Mouse (Mus musculus) Muller cell, postnatal 12 days (primary cell): ENCODE measurements around the gene Cc2d2b.

ENCODE experiments used
- DNase-seq: peaks from one replicate; pipeline ENCODE4 v3.0.0-alpha.2; 2015; ENCODE audit errors: inconsistent ontology term

The Cc2d2b gene

GRCm38 (mm10) chr19:40834436-40834835 lies 85.9 kb downstream of the Cc2d2b start:
- no peak for DNase-seq

GRCm38 (mm10) chr19:40838205-40838604 lies 89.7 kb downstream of the Cc2d2b start:
- DNase-seq: no peak

- no peak for DNase-seq
These were observed 91.8 kb downstream of the Cc2d2b start for GRCm38 (mm10) chr19:40840303-40840702.

DNA sequence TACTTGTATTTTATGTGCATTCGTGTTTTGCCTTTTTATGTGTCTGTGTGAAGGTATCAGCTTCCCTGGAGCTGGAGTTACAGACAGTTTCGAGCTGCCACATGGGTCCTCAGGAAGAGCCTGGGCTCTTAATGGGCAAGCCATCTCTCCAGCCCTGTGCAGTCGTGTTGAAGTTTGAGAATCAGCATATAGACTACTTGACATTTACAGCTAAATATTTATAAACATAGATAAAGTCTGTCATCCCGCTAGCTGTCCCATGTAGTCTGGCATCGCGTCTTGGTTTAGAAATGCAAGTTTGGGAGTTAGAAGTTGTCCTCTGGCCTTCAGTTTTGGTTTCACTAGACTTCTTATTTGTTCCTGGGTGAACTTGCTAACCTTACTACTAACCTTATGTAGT lies 92.5 kb downstream of the Cc2d2b start:
- DNase-seq: no peak

GRCm38 (mm10) chr19:40841593-40841992 lies 93.0 kb downstream of the Cc2d2b start:
- DNase-seq: no peak

DNA sequence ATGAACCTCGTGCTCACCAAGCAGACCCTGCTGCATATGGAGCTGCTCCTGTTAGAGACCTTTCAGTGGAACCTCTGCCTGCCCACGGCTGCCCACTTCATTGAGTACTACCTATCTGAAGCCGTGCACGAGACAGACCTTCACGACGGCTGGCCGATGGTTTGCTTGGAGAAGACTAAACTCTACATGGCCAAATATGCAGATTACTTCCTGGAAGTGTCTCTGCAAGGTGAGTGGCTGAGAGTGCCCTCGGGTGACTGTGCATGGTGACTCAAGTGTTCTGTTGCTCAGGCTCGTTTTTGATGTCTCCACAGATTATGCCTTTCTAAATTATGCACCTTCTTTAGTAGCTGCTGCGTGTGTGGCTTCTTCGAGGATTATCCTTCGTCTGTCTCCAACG lies 96.2 kb downstream of the Cc2d2b start:
- no peak for DNase-seq

GRCm38 (mm10) chr19:40849391-40849790 lies 100.8 kb downstream of the Cc2d2b start:
- DNase-seq: no peak

DNA sequence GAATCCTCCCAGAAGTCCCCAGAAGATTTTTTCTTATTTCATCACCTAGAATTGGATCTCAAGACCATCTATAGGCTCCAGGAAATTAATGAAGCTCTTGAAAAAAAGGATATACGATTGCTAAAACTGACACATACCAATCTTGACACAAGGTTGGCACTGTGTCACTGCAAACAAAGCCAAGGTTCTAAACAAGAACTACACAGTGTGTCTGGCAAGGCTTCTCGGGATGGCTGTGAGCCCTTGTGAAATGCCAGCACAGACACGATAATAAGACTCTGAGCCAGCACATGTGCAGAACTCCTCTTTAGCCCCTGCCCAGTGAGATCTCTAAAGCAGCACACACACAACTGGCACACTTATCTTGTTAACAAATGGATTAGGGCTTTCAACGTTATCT lies 111.0 kb downstream of the Cc2d2b start:
- peak; percentile 17 for DNase-seq

DNA sequence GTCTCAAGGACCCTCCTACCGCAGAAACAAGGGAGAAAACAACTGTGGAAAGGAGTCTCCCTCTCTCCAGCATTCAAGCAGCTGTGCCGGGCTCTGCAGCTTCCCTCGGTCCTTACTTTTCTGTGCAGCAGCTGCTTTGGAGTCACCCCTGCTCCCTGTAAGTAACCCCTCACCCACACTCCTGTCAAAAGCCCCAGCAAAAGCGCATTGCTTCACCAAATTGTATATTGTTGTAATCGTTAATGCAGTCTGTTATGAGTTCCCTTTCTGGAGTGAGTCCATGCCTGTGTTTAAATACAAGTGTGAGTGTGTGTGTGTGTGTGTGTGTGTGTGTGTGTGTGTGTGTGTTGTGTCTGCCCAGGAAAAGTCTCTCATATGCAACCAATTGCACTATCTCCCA lies 119.7 kb downstream of the Cc2d2b start:
- no peak for DNase-seq

GRCm38 (mm10) chr19:40869425-40870105 lies 121.0 kb downstream of the Cc2d2b start:
- DNase-seq: no peak

- peak; percentile 95 for DNase-seq
These were observed 124.6 kb downstream of the Cc2d2b start for GRCm38 (mm10) chr19:40872955-40873665.
